In genomic region chr4:46304071-46304470, GRCm38 (mm10) we compare ENCODE assay signal across 8 mouse cellular contexts. TPM values are rescaled to one million over a fixed set of nuclear protein-coding genes. Genes with fewer than 3 reads are reported as not detected.
DNase-seq lines count a peak whose midpoint lies in the region; ATAC-seq and TF ChIP-seq lines count a peak whose summit lies in the region.
"Had no signal": no experiment of that assay in that cellular context is flagged by ENCODE, and none has a peak within 500 bp of the region (broad histone marks: within the 10 kb centered on the region; RNA-seq: fewer than 3 reads in every experiment).

No protein-coding gene starts in this region.

- no peak for ATAC-seq in forebrain, postnatal 0 days
- ATAC-seq in hindbrain, embryonic 12.5 days (ENCODE audit: low FRiP score) = no peak
- 0 out of 2 replicates have a peak, but pooled peaks have one; percentile 38 for ATAC-seq in midbrain, embryonic 11.5 days (ENCODE audit: low FRiP score)

- H3K27me3 ChIP-seq in forebrain, postnatal 0 days (ENCODE audit: insufficient read depth, low read length) = no peaks in the 10 kb centered on the region; the same call in 1 of the 2 replicates
- peaks cover 33% of the 10 kb centered on the region for H3K27me3 ChIP-seq in hindbrain, embryonic 12.5 days
- H3K27me3 ChIP-seq in midbrain, embryonic 11.5 days (ENCODE audit: control insufficient read depth, insufficient read depth, low read length) = peaks cover 7% of the 10 kb centered on the region; the same call in 1 of the 2 replicates

- H3K4me1 ChIP-seq in forebrain, postnatal 0 days (ENCODE audit: insufficient read depth) = no peaks in the 10 kb centered on the region
- peaks cover 5% of the 10 kb centered on the region; the same call in 1 of the 2 replicates for H3K4me1 ChIP-seq in hindbrain, embryonic 12.5 days
- H3K4me1 ChIP-seq in midbrain, embryonic 11.5 days (ENCODE audit: control insufficient read depth, insufficient read depth, low read length) = peaks cover 3% of the 10 kb centered on the region; the same call in 1 of the 2 replicates

- WGBS in forebrain, postnatal 0 days = 5% methylated on average over 8 of the region's 8 CpGs
- WGBS in hindbrain, embryonic 12.5 days = 7% methylated on average over 8 of the region's 8 CpGs
- 8% methylated on average over 8 of the region's 8 CpGs for WGBS in midbrain, embryonic 11.5 days

- H3K9me3 ChIP-seq in forebrain, postnatal 0 days (ENCODE audit: low read length) = no peaks in the 10 kb centered on the region
- no peaks in the 10 kb centered on the region for H3K9me3 ChIP-seq in hindbrain, embryonic 12.5 days (replicated peaks)
- no peaks in the 10 kb centered on the region for H3K9me3 ChIP-seq in midbrain, embryonic 11.5 days (ENCODE audit: control insufficient read depth, low read length)

- H3K4me2 ChIP-seq in forebrain, postnatal 0 days (ENCODE audit: low read depth) = peak overlapping the region; percentile 71
- peak overlapping the region; percentile 75 for H3K4me2 ChIP-seq in hindbrain, embryonic 12.5 days (replicated peaks)
- peak overlapping the region; percentile 64; the same call in 1 of the 2 replicates for H3K4me2 ChIP-seq in midbrain, embryonic 11.5 days

- TF ChIP-seq CTCF in forebrain, postnatal 0 days (IDR thresholded peaks at IDR 0.05; ENCODE audit: low read depth) = no peak

- H3K27ac ChIP-seq in forebrain, postnatal 0 days (ENCODE audit: low read depth, low read length) = no peak overlapping the region
- 0 out of 2 replicates have a peak overlapping the region, but pooled peaks have one; percentile 30 for H3K27ac ChIP-seq in hindbrain, embryonic 12.5 days
- H3K27ac ChIP-seq in midbrain, embryonic 11.5 days (ENCODE audit: low read depth, low read length) = no peak overlapping the region

- H3K4me3 ChIP-seq in forebrain, postnatal 0 days (ENCODE audit: low read depth, low read length) = peak overlapping the region; percentile 63
- no peak overlapping the region; the same call in 1 of the 2 replicates for H3K4me3 ChIP-seq in hindbrain, embryonic 12.5 days
- H3K4me3 ChIP-seq in midbrain, embryonic 11.5 days (ENCODE audit: low read depth, low read length) = no peak overlapping the region

- H3K36me3 ChIP-seq in forebrain, postnatal 0 days (ENCODE audit: insufficient read depth) = no peaks in the 10 kb centered on the region
- no peaks in the 10 kb centered on the region for H3K36me3 ChIP-seq in hindbrain, embryonic 12.5 days
- no peaks in the 10 kb centered on the region for H3K36me3 ChIP-seq in midbrain, embryonic 11.5 days (ENCODE audit: control insufficient read depth, insufficient read depth, low read length)

- 0 out of 2 replicates have a peak overlapping the region, but pooled peaks have one; percentile 86 for H3K9ac ChIP-seq in forebrain, postnatal 0 days
- H3K9ac ChIP-seq in hindbrain, embryonic 12.5 days = peak overlapping the region; percentile 53; the same call in 1 of the 2 replicates
- H3K9ac ChIP-seq in midbrain, embryonic 11.5 days (ENCODE audit: low read length) = peak overlapping the region; percentile 35; the same call in 1 of the 2 replicates

- peak; percentile 59 for DNase-seq in adipocyte (ENCODE audit: low spot score)
- peak; percentile 77 to 85 for DNase-seq in cerebellum, adult 18-20 months
- peak; percentile 8 for DNase-seq in forebrain, postnatal 0 days
- DNase-seq in left cerebral cortex, adult 8-10 months (ENCODE audit: low spot score in 2 of 2) = peak; percentile 14 to 17
- peak; percentile 85 for DNase-seq in midbrain, embryonic 11.5 days (ENCODE audit: low spot score, missing footprints)
- DNase-seq in spleen, postnatal 36 days (ENCODE audit: low spot score in 2 of 2) = peak; percentile 10 to 13

RNA-seq across cellular contexts. Expression of gene Foxe1, which starts 39.3 kb away (rescaled TPM):
- total RNA-seq in forebrain, postnatal 0 days (2014; rRNA removed) = 0.05 TPM in 1 of 2 replicates, not detected in the other
- polyA plus RNA-seq in forebrain, postnatal 0 days (2015; fragmentation: Nextera tagmentation; extraction: Ambion mirVana) = not detected in 2 replicates
- polyA plus RNA-seq in hindbrain, embryonic 12.5 days (2016; fragmentation: Nextera tagmentation; extraction: Ambion mirVana) = 0.09 TPM in 1 of 2 replicates, not detected in the other
- total RNA-seq in left cerebral cortex, adult 8-10 months (2022) = not detected
- polyA plus RNA-seq in midbrain, embryonic 11.5 days (2014; fragmentation: Nextera tagmentation; extraction: Ambion mirVana) = not detected in 2 replicates
- total RNA-seq: hematopoietic stem cell, adult 5-6 weeks had no signal

Comparison
In these comparisons a context has a peak if more than half of its experiments do, and no peak if none do; other contexts are left out.
1. DNase-seq: peak in every context shown above with its lines; median percentile 85 in midbrain, embryonic 11.5 days; 81 in cerebellum, adult 18-20 months; 59 in adipocyte; 16 in left cerebral cortex, adult 8-10 months; 12 in spleen, postnatal 36 days; 8 in forebrain, postnatal 0 days.
2. H3K9ac ChIP-seq: peak in every context shown above with its lines; median percentile 86 in forebrain, postnatal 0 days; 53 in hindbrain, embryonic 12.5 days; 35 in midbrain, embryonic 11.5 days.